Mouse (Mus musculus) intestine, postnatal 0 days (tissue): ENCODE results near the gene Ptpn13. TPM values are rescaled to one million over a fixed set of nuclear protein-coding genes. Genes with fewer than 3 reads are reported as not detected.

Experiments used
- ATAC-seq: fragments of 200-750 bp; cut with Nextera tagmentation; 2 replicates; pipeline ENCODE4 v1.8.0; 2017; ENCODE audit warnings: mild to moderate bottlenecking, moderate TSS enrichment, moderate library complexity
- H3K27ac ChIP-seq: fragments of 300-500 bp; sonication (generic); 2 replicates; pipeline ENCODE4 v1.5.1; 2014; ENCODE audit warnings: mild to moderate bottlenecking, low read depth, low read length, moderate library complexity
- H3K27me3 ChIP-seq: fragments of 300-500 bp; sonication (generic); replicated peaks from 2 replicates; pipeline ENCODE4 v1.6.1; 2014; ENCODE audit warnings: low read length, mixed read lengths; ENCODE audit not compliant: control insufficient read depth, insufficient read depth
- H3K36me3 ChIP-seq: fragments of 300-500 bp; sonication (generic); 2 replicates; pipeline ENCODE4 v1.6.1; 2014; ENCODE audit warnings: mild to moderate bottlenecking, moderate library complexity; ENCODE audit not compliant: control insufficient read depth, insufficient read depth
- H3K4me1 ChIP-seq: fragments of 300-500 bp; sonication (generic); replicated peaks from 2 replicates; pipeline ENCODE4 v1.6.1; 2014; ENCODE audit warnings: antibody characterized with exemption, low read length, mixed read lengths; ENCODE audit not compliant: control insufficient read depth, insufficient read depth
- H3K4me2 ChIP-seq: fragments of 300-500 bp; sonication (generic); replicated peaks from 2 replicates; pipeline ENCODE4 v1.6.1; 2014; ENCODE audit warnings: low read depth, mild to moderate bottlenecking, moderate library complexity
- H3K4me3 ChIP-seq: fragments of 300-500 bp; sonication (generic); 2 replicates; pipeline ENCODE4 v1.5.1; 2014; ENCODE audit warnings: low read depth, low read length
- H3K9ac ChIP-seq: fragments of 300-500 bp; sonication (generic); 2 replicates; pipeline ENCODE4 v1.6.1; 2014; ENCODE audit warnings: mild to moderate bottlenecking, low read depth, low read length
- H3K9me3 ChIP-seq: fragments of 300-500 bp; sonication (generic); 2 replicates; pipeline ENCODE4 v1.6.1; 2016; ENCODE audit warnings: mixed run types; ENCODE audit not compliant: control insufficient read depth
- CTCF ChIP-seq: sonication (generic); IDR thresholded peaks from 2 replicates; pipeline ENCODE4 v1.5.1; 2016; ENCODE audit warnings: low read depth, mild to moderate bottlenecking, control low read depth, antibody characterized with exemption, moderate library complexity
- WGBS: fragments of 180-500 bp; shearing (Covaris S2); extraction: QIAGEN DNeasy Blood & Tissue Kit; methylation state at CpG from one replicate; pipeline ENCODE4 v1.1.7; 2014; 5-methylcytosine and 5-hydroxymethylcytosine counted together
- polyA plus RNA-seq: library from polyadenylated mRNA; unstranded; fragments of >200 nt; fragmentation: Nextera tagmentation; extraction: Ambion mirVana; gene quantifications from 2 replicates; pipeline ENCODE4 v1.2.1, GENCODE M21; 2015

Gene Ptpn13
- polyA plus RNA-seq, 1 experiment from 2014 or later = 0.90 TPM

DNA sequence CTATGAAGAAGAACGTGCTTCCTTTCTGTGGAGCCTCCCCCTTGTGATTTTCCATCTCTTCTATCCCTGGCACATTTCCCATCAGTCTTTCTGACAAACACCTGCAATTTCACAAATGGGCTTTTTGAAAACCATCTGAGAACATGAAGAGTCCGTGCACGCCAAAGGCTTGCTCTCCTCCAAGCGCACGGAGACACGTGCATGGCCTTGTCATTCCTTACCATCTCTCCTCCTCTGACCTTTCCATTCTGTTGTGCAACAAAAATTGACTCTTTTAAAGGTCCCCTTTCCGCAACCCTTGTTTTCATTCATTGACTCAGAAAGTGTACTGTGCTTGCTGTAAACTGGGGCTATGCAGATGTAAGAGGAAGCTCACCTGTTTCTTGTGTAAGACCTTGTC, 89.4 kb downstream of the Ptpn13 start:
- 88% methylated on average over 7 of the region's 7 CpGs for WGBS
- no peaks in the 10 kb centered on the region for H3K36me3 ChIP-seq
- no peak for ATAC-seq

DNA sequence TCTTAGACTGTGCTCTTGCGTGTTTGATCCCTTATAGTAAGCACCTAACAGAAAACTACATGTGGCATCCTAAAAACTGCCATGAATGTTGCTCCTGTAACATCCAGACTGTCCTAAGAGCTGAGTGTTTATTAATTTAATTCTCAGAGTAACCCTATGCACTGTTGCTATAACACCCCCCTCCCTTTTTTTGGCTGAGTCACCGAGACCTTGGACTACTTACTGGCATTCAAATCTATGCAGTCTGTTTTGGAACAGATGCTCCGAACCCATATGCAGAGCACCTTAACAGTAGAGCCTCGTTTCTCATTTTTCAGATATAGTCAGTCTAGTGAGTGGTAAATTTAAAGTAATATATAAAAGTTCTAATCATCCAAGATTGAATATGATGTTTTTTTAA, 90.9 kb downstream of the Ptpn13 start:
- no peak for ATAC-seq
- TF ChIP-seq CTCF = no peak
- no peak overlapping the region for H3K9ac ChIP-seq
- no peak overlapping the region for H3K4me2 ChIP-seq
- H3K4me3 ChIP-seq = no peak overlapping the region
- H3K9me3 ChIP-seq = no peaks in the 10 kb centered on the region
- no peaks in the 10 kb centered on the region for H3K27me3 ChIP-seq
- no peaks in the 10 kb centered on the region for H3K4me1 ChIP-seq
- no peak overlapping the region for H3K27ac ChIP-seq
- no peaks in the 10 kb centered on the region for H3K36me3 ChIP-seq
- 80% methylated on average over 4 of the region's 4 CpGs for WGBS

More for the DNA sequence above, 89.4 kb downstream of the Ptpn13 start:
- no peaks in the 10 kb centered on the region for H3K4me1 ChIP-seq
- no peak overlapping the region for H3K9ac ChIP-seq
- TF ChIP-seq CTCF = no peak
- H3K27ac ChIP-seq = no peak overlapping the region
- H3K27me3 ChIP-seq = no peaks in the 10 kb centered on the region
- H3K4me2 ChIP-seq = no peak overlapping the region
- no peak overlapping the region for H3K4me3 ChIP-seq
- H3K9me3 ChIP-seq = no peaks in the 10 kb centered on the region

DNA sequence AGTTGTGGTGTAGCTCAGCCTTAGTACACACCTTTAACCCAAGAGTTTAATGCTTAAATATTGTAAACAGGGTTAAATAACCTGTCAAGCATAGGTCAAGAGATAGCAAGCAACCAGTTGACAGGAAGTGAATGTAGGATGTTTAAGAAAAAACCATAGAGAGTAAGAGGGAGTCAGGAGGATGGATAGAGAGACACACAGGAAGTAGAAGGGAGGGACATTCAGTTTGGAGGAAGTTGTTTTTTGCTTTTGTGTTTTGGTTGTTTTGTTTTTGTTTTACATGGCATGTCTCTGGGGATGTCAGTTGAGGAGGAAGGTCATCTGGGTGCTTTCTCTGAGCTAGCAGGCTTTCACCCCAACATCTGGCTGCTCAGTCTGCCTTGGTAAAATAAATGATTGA, 91.6 kb downstream of the Ptpn13 start:
- H3K36me3 ChIP-seq = no peaks in the 10 kb centered on the region
- H3K4me3 ChIP-seq = no peak overlapping the region
- H3K27me3 ChIP-seq = no peaks in the 10 kb centered on the region
- H3K4me2 ChIP-seq = no peak overlapping the region
- H3K27ac ChIP-seq = no peak overlapping the region
- no peaks in the 10 kb centered on the region for H3K4me1 ChIP-seq
- H3K9me3 ChIP-seq = no peaks in the 10 kb centered on the region
- TF ChIP-seq CTCF = no peak
- ATAC-seq = no peak
- H3K9ac ChIP-seq = no peak overlapping the region

DNA sequence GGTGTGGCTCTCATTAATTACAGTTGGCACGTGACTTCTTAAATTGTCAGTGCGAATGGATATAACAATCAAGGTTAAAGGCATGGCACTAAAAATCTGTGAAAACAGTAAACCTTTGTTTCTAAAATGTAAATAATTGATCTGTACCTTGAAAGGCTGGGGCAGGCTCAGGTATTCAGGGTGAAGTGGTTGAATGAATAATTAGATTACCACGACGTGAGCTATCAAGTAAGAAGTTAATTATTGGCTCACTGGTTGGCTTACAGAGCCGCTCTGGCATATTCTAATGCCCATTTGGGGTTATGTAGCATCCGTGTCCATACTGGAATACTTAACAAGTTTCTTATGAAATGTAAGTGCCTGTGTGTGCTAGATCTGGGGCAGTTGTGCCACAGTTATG, 92.6 kb downstream of the Ptpn13 start:
- Histone ChIP-seq H3K4me3 (no peak overlapping the region), H3K9me3 (no peaks in the 10 kb centered on the region), H3K27me3 (no peaks in the 10 kb centered on the region), H3K27ac (no peak overlapping the region), H3K36me3 (no peaks in the 10 kb centered on the region), H3K4me2 (no peak overlapping the region), H3K4me1 (no peaks in the 10 kb centered on the region), H3K9ac (no peak overlapping the region)
- WGBS = 35% methylated on average over 6 of the region's 6 CpGs
- no peak for TF ChIP-seq CTCF
- no peak for ATAC-seq

DNA sequence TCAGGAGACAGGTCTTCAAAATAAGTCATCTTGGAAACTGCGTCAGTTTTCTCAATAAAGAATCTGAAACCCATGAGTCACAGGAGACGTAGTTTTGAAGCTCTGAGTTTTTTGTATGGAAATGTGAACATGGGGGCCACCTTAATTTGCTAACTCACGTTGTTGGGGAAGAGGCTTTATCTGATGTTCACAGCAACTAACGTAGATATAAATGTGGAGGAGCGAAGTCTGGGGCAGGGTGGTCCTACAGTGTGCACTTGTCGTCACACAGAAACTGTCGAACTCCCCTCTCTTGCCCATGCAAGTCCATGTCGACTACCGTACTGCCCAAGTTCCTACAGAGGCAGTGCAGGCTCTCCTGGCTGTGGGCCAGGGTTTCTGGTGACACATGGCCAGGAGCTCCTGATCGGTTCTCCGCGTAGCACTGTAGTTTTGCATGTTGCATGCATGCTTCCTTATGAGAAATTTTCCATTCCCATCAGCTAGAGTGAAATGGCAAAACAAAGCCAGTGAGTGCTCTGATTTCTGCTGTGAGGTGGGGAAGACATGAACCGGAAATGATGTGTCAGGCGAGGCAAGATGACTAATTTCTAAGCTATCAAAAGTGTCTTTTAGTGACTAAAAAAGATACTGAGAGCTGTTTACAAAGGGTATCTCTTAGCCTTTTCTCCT, 93.9 kb downstream of the Ptpn13 start:
- Histone ChIP-seq H3K4me3 (no peak overlapping the region), H3K9me3 (no peaks in the 10 kb centered on the region), H3K27ac (no peak overlapping the region), H3K27me3 (no peaks in the 10 kb centered on the region), H3K4me2 (no peak overlapping the region), H3K4me1 (no peaks in the 10 kb centered on the region), H3K36me3 (no peaks in the 10 kb centered on the region), H3K9ac (no peak overlapping the region)
- WGBS = 79% methylated on average over 14 of the region's 14 CpGs
- ATAC-seq = no peak
- no peak for TF ChIP-seq CTCF

DNA sequence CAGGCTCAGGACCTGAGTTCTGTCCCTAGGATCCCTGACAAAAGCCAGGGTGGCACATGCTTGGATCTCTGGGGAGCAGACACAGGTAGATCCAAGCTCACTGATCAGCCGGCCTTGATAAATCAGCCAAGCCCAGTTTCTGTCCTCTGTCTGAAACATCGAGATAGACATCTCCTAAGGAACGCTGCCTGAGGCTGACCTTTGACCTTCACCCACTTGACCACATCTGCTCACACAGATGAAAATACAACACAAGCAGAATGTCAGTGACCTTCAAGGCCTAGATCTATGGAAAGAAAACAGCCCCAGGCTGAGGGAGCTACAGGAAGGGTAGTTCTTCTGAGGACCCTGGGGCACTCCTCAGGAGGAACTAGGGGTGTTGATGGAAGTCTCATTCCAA, 97.4 kb downstream of the Ptpn13 start:
- Histone ChIP-seq H3K4me2 (no peak overlapping the region), H3K27ac (no peak overlapping the region), H3K9ac (no peak overlapping the region), H3K9me3 (no peaks in the 10 kb centered on the region), H3K4me1 (no peaks in the 10 kb centered on the region), H3K36me3 (no peaks in the 10 kb centered on the region), H3K4me3 (no peak overlapping the region), H3K27me3 (no peaks in the 10 kb centered on the region)
- no peak for TF ChIP-seq CTCF
- no peak for ATAC-seq
- 31% methylated on average over 3 of the region's 3 CpGs for WGBS
